Mouse (Mus musculus) induced T-regulatory cell, adult 2 months (primary cell): ENCODE measurements at regions not wholly inside any gene's neighbourhood (a gene's known extent, or its start where the extent isn't known, plus 50 kb on each side); places are given as distances from the start of the nearest gene placed in this dataset.
A peak's percentile ranks its signal among the peaks of the same experiment; 100 is the strongest.

ENCODE experiments used
- DNase-seq: peaks from one replicate; pipeline ENCODE4 v3.0.0-alpha.2; 2012; ENCODE audit warnings: low read depth

GRCm38 (mm10) chr13:89375526-89376474 lies 163.8 kb upstream of the Hapln1 start:
- no peak for DNase-seq

DNA sequence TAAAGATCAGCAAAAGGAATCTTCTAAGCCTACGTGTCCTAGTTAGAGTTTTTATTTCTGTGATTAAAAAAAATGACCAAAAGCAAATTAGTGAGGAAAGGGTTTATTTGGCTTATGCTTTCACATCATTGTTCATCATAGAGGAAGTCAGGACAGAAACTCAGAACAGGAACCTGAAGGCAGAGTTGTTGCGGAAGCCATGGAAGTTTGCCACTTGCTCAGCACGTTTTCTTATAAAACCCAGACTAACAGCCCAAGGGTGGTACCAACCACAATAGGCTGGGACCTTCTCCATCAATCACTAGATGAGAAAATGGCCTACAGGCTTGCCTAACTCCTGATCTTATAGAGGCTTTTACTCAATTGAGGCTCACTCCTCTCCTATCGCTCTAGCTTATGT lies 161.2 kb upstream of the Hapln1 start:
- no peak for DNase-seq

GRCm38 (mm10) chr13:89383619-89384190 lies 155.9 kb upstream of the Hapln1 start:
- peak; percentile 15 for DNase-seq

- DNase-seq: peak; percentile 30
Observed at GRCm38 (mm10) chr13:89384598-89385145, 154.9 kb upstream of the Hapln1 start.

DNA sequence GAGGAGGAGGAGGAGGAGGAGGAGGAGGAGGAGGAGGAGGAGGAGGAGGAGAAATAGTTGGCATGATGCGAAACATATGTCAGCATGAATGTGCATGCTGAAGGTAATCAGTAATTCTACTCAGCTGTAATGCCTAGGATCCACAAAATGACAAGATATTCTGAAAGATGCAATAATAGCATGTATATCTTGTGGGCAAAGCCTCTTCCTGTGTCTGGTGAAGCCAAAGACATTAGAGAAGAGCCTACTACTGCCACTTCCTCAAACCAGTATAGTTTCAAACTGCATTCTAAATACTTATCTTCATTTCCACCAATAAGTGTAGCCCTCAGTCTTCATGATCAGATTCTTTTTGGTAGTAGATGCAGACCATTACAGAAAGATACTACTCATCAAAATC lies 152.2 kb upstream of the Hapln1 start:
- DNase-seq: no peak

GRCm38 (mm10) chr13:89389149-89389548 lies 150.4 kb upstream of the Hapln1 start:
- no peak for DNase-seq

DNA sequence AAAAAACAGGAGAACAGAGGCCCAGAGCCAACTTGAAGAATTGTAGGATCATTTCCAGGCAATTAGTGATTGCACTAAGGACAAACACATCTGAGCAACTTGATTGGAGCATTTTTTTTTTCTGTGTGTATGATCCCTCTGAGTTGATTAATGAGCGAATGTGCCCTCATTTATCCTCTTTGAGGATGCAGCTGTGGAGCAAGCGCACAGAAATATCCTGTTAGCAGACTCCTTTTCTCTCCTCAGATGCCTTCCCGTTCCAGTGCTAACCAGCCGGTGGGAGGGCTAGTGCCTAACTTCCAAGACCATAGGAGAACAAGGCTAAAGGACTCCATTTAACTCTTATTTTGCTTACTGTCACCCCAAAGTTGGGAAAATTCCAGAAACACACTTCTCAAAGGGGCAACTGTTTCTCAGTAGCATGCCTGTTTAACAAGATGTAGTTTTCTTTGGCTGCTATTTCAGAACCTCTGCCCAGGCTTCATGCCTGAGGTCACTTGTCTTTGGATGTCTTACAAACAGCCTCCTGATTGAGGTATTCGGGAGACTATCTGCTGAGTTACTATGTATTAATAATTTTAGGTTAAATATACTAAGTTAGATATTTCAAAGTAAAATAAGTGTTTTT lies 144.8 kb upstream of the Hapln1 start:
- DNase-seq: no peak

- peak; percentile 32 for DNase-seq
Observed at GRCm38 (mm10) chr13:89395851-89396250, 143.7 kb upstream of the Hapln1 start.

DNA sequence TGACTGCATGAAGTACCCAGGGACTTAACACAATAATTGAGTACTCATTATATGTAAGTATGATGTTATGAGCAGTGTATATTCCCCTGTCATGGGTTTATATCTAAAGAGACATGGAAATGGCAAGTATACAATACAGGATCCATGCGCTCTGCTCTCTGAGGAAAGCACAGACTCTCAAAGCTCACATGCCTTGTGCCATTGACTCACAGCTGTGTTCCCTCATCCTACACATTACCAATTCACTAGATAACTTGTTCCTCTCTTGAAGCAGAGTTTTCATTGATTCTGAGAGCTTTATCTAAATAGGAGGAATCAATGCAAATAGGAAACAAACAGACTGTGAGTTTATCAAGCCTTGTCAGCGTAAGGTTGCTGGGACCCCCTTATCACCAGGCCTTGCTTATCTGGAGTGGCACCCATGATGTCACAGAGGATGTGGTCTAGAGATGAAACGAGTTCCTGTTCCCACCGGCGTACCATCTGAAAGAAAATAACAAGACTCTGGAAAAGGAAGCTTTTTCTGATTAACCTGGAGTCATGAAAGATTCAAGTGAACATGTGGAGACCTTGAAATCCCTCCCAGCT lies 138.4 kb upstream of the Hapln1 start:
- peak; percentile 32 for DNase-seq

DNA sequence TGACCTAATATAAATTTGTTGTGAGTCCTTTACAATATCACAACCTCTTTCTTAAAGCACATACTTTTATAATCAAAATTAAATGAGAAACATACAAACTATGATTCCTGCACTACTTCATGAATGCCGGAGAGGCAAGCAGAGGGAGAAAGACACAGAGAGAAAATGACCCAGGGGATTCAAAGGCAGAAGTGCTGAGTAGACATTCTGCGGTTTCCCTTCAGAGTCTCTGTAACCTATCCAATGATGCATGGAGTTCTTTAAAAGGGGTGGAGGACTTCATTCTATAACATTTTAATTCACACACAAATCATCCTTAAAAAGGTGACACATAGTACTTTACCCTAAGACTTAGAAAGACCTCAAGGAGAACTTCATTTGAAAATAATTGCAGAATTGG lies 129.1 kb upstream of the Hapln1 start:
- no peak for DNase-seq

GRCm38 (mm10) chr13:89412768-89413487 lies 126.7 kb upstream of the Hapln1 start:
- no peak for DNase-seq

- peak; percentile 47 for DNase-seq
Observed at GRCm38 (mm10) chr13:89418804-89419203, 120.8 kb upstream of the Hapln1 start.

DNA sequence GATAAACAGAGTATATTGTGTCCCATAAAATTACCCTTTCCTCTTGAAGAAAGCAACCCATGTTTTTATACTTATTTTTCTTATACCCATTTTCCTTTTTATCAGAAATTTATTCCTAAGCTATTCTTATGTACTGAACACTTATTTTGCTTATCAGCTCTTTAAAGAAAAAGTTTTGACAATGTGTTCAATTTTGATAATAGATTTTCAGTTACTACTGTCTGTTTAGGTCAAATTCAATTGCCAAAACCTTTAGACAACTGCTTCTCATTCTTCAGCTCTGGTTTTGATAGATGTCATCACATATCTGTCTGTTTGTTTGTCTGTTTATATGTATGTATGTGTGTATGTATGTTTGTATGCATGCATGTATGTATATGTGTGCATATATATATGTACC lies 117.8 kb upstream of the Hapln1 start:
- DNase-seq: no peak

GRCm38 (mm10) chr13:89423491-89423890 lies 116.1 kb upstream of the Hapln1 start:
- DNase-seq: no peak

DNA sequence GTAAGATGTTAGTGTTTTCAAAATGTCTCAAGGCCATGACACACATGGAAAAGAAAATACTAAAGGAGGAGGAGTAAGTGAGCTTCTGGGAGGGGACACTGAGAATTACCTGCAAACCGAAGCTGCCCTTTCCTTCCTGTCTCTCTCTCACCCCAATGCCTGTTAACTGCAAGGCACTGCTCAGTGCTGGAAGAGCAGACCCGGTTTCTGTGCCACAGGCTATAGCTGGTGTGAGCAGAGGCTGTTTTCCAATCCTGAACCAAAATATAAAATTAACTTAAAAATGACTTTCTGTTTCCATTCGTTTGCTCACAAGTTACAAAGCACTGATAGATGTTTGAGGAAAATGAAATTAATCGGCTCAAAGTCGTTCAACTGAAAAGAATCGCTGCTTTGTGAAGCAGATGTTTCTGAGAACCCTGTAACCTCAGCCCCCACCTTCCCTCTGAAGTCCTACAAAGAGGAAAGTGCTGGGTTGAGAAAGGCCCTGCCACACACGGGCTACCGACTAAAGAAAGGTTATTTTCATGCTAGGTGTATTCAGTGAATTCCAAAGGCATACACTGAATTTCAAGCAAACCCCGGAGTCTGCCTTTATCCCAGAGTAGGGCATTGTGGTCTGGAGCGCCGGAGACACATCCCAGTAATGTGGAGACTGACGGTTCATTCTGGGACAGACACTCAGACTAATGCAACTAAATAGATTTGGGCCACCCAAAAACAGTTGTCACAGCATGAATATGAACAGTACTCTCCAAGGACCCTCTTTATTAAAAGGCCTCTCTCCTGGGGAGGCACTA lies 111.1 kb upstream of the Hapln1 start:
- DNase-seq: peak; percentile 34

GRCm38 (mm10) chr13:89444847-89445246 lies 94.7 kb upstream of the Hapln1 start:
- no peak for DNase-seq

- no peak for DNase-seq
Observed at GRCm38 (mm10) chr13:89453819-89454218, 85.8 kb upstream of the Hapln1 start.

GRCm38 (mm10) chr13:89454249-89455018 lies 85.2 kb upstream of the Hapln1 start:
- DNase-seq: no peak

DNA sequence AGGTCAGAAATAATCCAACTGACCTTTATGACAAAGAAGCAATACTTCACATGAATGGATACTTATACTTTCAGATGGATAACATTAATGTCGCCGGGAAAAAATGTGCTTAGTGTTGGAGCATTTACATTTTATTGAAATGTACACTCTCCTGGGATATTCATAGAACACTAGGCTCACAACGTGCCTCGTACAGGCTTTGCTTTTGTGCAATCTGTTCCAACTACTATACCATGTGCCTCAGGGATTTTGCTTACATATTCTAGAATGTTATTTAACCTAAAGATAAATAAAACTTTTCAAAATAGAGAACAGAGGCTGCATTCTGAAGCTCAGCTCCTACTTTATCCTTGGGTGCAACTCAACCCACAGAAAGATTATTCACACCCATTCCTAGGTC lies 75.8 kb upstream of the Hapln1 start:
- DNase-seq: no peak
